Mouse (Mus musculus) MEL (cell line): ENCODE results near the gene Klf13. TPM values are rescaled to one million over a fixed set of nuclear protein-coding genes. Genes with fewer than 3 reads are reported as not detected.

Experiments used
- DNase-seq: peaks from one replicate; pipeline ENCODE4 v3.0.0; 2011; ENCODE audit warnings: low read depth, low spot score
- H3K27ac ChIP-seq: 2 replicates; pipeline ENCODE4 v1.5.1; 2012; ENCODE audit warnings: low read depth, mild to moderate bottlenecking, control low read depth, low read length, moderate library complexity; ENCODE audit not compliant: control insufficient read depth
- H3K27me3 ChIP-seq, 2 experiments: fragments of 150-350 bp in 1 of 2; sonication (generic) in 1 of 2; 2 replicates each; pipeline ENCODE4 v1.6.1; 2012; ENCODE audit warnings: low read length in 2 of 2, mild to moderate bottlenecking in 2 of 2, improper control_type of control experiment in 1 of 2, moderate library complexity in 1 of 2; ENCODE audit not compliant: insufficient read depth in 2 of 2, control insufficient read depth in 1 of 2
- H3K36me3 ChIP-seq, 2 experiments: 2 replicates each; pipeline ENCODE4 v1.6.1; 2012 to 2014; ENCODE audit warnings: low read length in 2 of 2, improper control_type of control experiment in 1 of 2, inconsistent platforms in 1 of 2, mild to moderate bottlenecking in 1 of 2; ENCODE audit not compliant: insufficient read depth in 2 of 2, control insufficient read depth in 1 of 2
- H3K4me1 ChIP-seq, 2 experiments: fragments of 150-350 bp in 1 of 2; sonication (generic) in 1 of 2; 2 replicates each; pipeline ENCODE4 v1.6.1; 2012; ENCODE audit warnings: low read length in 2 of 2, improper control_type of control experiment in 1 of 2, mild to moderate bottlenecking in 1 of 2; ENCODE audit not compliant: insufficient read depth in 2 of 2, control insufficient read depth in 1 of 2
- H3K4me3 ChIP-seq, 2 experiments: fragments of 150-350 bp in 1 of 2; sonication (generic) in 1 of 2; 2 replicates each; pipeline ENCODE4 v1.5.1; 2012; ENCODE audit warnings: low read depth in 2 of 2, low read length in 2 of 2, mild to moderate bottlenecking in 2 of 2, moderate library complexity in 2 of 2, control low read depth in 1 of 2, improper control_type of control experiment in 1 of 2; ENCODE audit not compliant: control insufficient read depth in 1 of 2, insufficient read depth in 1 of 2
- H3K79me2 ChIP-seq: 2 replicates; pipeline ENCODE4 v1.6.1; 2012; ENCODE audit warnings: mild to moderate bottlenecking, low read length, moderate library complexity; ENCODE audit not compliant: control insufficient read depth, poor library complexity, insufficient read depth
- H3K9ac ChIP-seq: 2 replicates; pipeline ENCODE4 v1.6.1; 2012; ENCODE audit warnings: low read depth, mild to moderate bottlenecking, control low read depth, low read length, moderate library complexity; ENCODE audit not compliant: control insufficient read depth, poor library complexity, severe bottlenecking
- H3K9me3 ChIP-seq: fragments of 150-350 bp; sonication (generic); replicated peaks from 2 replicates; pipeline ENCODE4 v1.6.1; 2012; ENCODE audit warnings: mild to moderate bottlenecking, low read length, improper control_type of control experiment, moderate library complexity; ENCODE audit not compliant: insufficient read depth
- CTCF ChIP-seq, 3 experiments: IDR thresholded peaks in 2 of 3; conservative IDR thresholded peaks in 1 of 3; 2 replicates each; pipeline ENCODE4 v1.5.1; 2011 to 2012; ENCODE audit warnings: low read length in 3 of 3, low read depth in 2 of 3, mild to moderate bottlenecking in 2 of 3, improper control_type of control experiment in 1 of 3, inconsistent platforms in 1 of 3, mixed read lengths in 1 of 3, moderate library complexity in 1 of 3; ENCODE audit not compliant: control insufficient read depth in 1 of 3, insufficient read depth in 1 of 3, poor library complexity in 1 of 3, severe bottlenecking in 1 of 3
- E2F4 ChIP-seq: IDR thresholded peaks from 2 replicates; pipeline ENCODE4 v1.6.1; 2011; ENCODE audit warnings: low read depth, low read length, improper control_type of control experiment, borderline replicate concordance
- EP300 ChIP-seq, 2 experiments: IDR thresholded peaks; 2 replicates each; pipeline ENCODE4 v1.6.1; 2011; ENCODE audit warnings: improper control_type of control experiment in 2 of 2, low read length in 2 of 2, low read depth in 1 of 2, mild to moderate bottlenecking in 1 of 2
- ETS1 ChIP-seq: IDR thresholded peaks from 2 replicates; pipeline ENCODE4 v1.6.1; 2012; ENCODE audit warnings: low read depth, mild to moderate bottlenecking, inconsistent platforms, low read length, improper control_type of control experiment, moderate library complexity
- MXI1 ChIP-seq: IDR thresholded peaks from 2 replicates; pipeline ENCODE4 v1.6.1; 2011; ENCODE audit warnings: mild to moderate bottlenecking, low read depth, low read length, improper control_type of control experiment
- MYC ChIP-seq: IDR thresholded peaks from 2 replicates; pipeline ENCODE4 v1.6.1; 2011; ENCODE audit warnings: low read depth, mild to moderate bottlenecking, low read length, improper control_type of control experiment, moderate library complexity
- NRF1 ChIP-seq: IDR thresholded peaks from 2 replicates; pipeline ENCODE4 v1.6.1; 2014; ENCODE audit warnings: low read depth, mild to moderate bottlenecking, inconsistent platforms, low read length, improper control_type of control experiment, moderate library complexity; ENCODE audit not compliant: poor library complexity, insufficient read depth, severe bottlenecking
- POLR2AphosphoS5 ChIP-seq: IDR thresholded peaks from 2 replicates; pipeline ENCODE4 v1.6.1; 2012; ENCODE audit warnings: low read depth, borderline replicate concordance, mild to moderate bottlenecking, inconsistent platforms, low read length, moderate library complexity, mixed read lengths
- RAD21 ChIP-seq: IDR thresholded peaks from 2 replicates; pipeline ENCODE4 v1.6.1; 2011; ENCODE audit warnings: mild to moderate bottlenecking, low read depth, low read length, improper control_type of control experiment
- RCOR1 ChIP-seq: IDR thresholded peaks from 2 replicates; pipeline ENCODE4 v1.6.1; 2012; ENCODE audit warnings: low read depth, mild to moderate bottlenecking, inconsistent platforms, low read length, improper control_type of control experiment
- TCF12 ChIP-seq: IDR thresholded peaks from 2 replicates; pipeline ENCODE4 v1.6.1; 2014; ENCODE audit warnings: low read depth, mild to moderate bottlenecking, inconsistent platforms, low read length, improper control_type of control experiment, moderate library complexity
- UBTF ChIP-seq: IDR thresholded peaks from 2 replicates; pipeline ENCODE4 v1.6.1; 2012; ENCODE audit warnings: low read depth, mild to moderate bottlenecking, inconsistent platforms, low read length, improper control_type of control experiment, moderate library complexity, borderline replicate concordance; ENCODE audit not compliant: insufficient read depth
- USF1 ChIP-seq: IDR thresholded peaks from 2 replicates; pipeline ENCODE4 v1.6.1; 2014; ENCODE audit warnings: low read depth, mild to moderate bottlenecking, inconsistent platforms, low read length, improper control_type of control experiment, moderate library complexity
- USF2 ChIP-seq, 2 experiments: IDR thresholded peaks; 2 replicates each; pipeline ENCODE4 v1.6.1; 2011 to 2012; ENCODE audit warnings: improper control_type of control experiment in 2 of 2, low read length in 2 of 2, borderline replicate concordance in 1 of 2, inconsistent platforms in 1 of 2, low read depth in 1 of 2, mild to moderate bottlenecking in 1 of 2; ENCODE audit not compliant: insufficient read depth in 1 of 2
- ZNF384 ChIP-seq: IDR thresholded peaks from 2 replicates; pipeline ENCODE4 v1.6.1; 2012; ENCODE audit warnings: low read depth, mild to moderate bottlenecking, inconsistent platforms, low read length, improper control_type of control experiment
- polyA plus RNA-seq, 2 experiments: library from polyadenylated mRNA; stranded (reverse) in 1 of 2; unstranded in 1 of 2; fragments of >175 nt in 1 of 2; fragments of >200 nt in 1 of 2; gene quantifications; 2 replicates each; pipeline versions ENCODE4 v1.2.1 to v1.2.4; 2012; ENCODE audit warnings: low replicate concordance in 2 of 2, low read depth in 1 of 2; ENCODE audit not compliant: insufficient read length in 2 of 2, insufficient read depth in 1 of 2, missing spikeins in 1 of 2
- total RNA-seq: library from RNA; depleted of rRNA; stranded (reverse); fragments of 300-350 nt; gene quantifications from 2 replicates; pipeline ENCODE4 v1.2.3, GENCODE M21; 2012; rRNA removed

Klf13 gene
- total and polyA plus RNA-seq, 3 experiments = 21.6 to 118 (median 26.9) TPM

DNA sequence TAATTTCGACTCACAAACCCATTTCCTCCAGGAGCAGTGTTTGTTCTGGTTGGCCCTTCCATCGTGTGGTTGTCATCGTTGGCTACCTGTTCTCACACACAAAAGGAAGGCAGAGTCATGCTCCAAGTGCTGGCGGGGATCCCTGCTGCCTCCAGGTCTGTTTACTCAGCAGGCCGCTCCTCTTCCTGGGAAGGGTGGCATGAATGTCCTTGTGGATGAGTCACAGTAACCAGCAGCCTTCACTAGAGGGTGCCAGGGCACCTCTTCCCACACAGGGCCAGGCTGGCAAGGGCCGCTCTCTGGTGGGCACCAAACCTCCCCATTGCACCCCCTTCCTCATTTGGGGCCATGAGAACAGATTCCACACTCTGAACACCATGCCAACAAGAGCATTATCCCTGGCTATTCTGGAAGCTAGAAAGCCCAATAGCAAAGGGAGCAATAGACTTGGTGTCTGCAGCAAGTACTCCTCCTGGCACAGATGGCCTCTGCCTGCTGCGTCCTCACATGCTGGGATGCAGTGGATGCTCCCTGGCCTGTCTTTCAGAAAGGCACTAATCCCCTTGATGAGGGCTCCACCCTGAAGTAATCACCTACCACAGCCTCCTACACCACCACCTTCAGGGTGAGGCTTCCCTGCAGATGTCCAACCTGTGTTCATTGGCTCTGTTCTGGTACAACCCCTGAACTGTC, 86.7 kb downstream of the Klf13 start:
- no peak overlapping the region for H3K9ac ChIP-seq
- no peak overlapping the region for H3K27ac ChIP-seq
- DNase-seq = no peak

More for the DNA sequence above, 86.7 kb downstream of the Klf13 start:
- H3K4me3 ChIP-seq = no peak overlapping the region
- H3K36me3 ChIP-seq = no peaks in the 10 kb centered on the region
- no peaks in the 10 kb centered on the region for H3K79me2 ChIP-seq
- TF ChIP-seq CTCF (IDR thresholded peaks at IDR 0.05 in 2 of 3, conservative IDR thresholded peaks at IDR 0.05 in 1 of 3; ENCODE audit: control insufficient read depth in 1 of 3, insufficient read depth in 1 of 3, low read depth in 2 of 3, low read length in 3 of 3, poor library complexity in 1 of 3, severe bottlenecking in 1 of 3) = 0 out of 6 replicates have a peak, but pooled peaks of 1 of the 3 experiments have one; percentile 10
- TF ChIP-seq ETS1 = no peak
- no peak for TF ChIP-seq ZNF384
- no peak for TF ChIP-seq EP300 (IDR thresholded peaks at IDR 0.05; ENCODE audit: low read depth in 1 of 2, low read length in 2 of 2)
- no peak for TF ChIP-seq MXI1
- TF ChIP-seq NRF1 = no peak
- TF ChIP-seq POLR2AphosphoS5 = no peak
- TF ChIP-seq RAD21 = peak; percentile 2; the same call in 1 of the 2 replicates
- TF ChIP-seq TCF12 = no peak
- TF ChIP-seq E2F4 = no peak
- no peak for TF ChIP-seq MYC
- no peak for TF ChIP-seq USF2 (IDR thresholded peaks at IDR 0.05; ENCODE audit: borderline replicate concordance in 1 of 2, insufficient read depth in 1 of 2, low read depth in 1 of 2, low read length in 2 of 2)
- no peak for TF ChIP-seq UBTF
- TF ChIP-seq RCOR1 = no peak
- TF ChIP-seq USF1 = no peak
- TF ChIP-seq, all 39 proteins: peak for 2
- H3K9me3 ChIP-seq = no peaks in the 10 kb centered on the region
- no peaks in the 10 kb centered on the region for H3K4me1 ChIP-seq
- peaks cover 0 to 2% of the 10 kb centered on the region in 2 experiments; a peak in 3 of 4 replicates for H3K27me3 ChIP-seq

Other genes starting within 250 kb of the Klf13 start
- not detected in 2 replicates for gene E030018B13Rik, start 22.1 kb downstream of the Klf13 start, total RNA-seq
- under 1 TPM in 1 of 2 experiments, not detected in 1; 0.07 TPM for gene E030018B13Rik, start 22.1 kb downstream of the Klf13 start, polyA plus RNA-seq
- gene Trpm1, start 214.9 kb upstream of the Klf13 start, total RNA-seq = not detected in 2 replicates
- gene Trpm1, start 214.9 kb upstream of the Klf13 start, polyA plus RNA-seq = not detected